Mouse (Mus musculus): ENCODE measurements around the gene Nxpe4.
"Not testable (repeated sequence)": the region's sequence is repeated elsewhere in the genome, so short reads cannot be mapped to it uniquely, and the experiment has no call there.

Nxpe4 gene

DNA sequence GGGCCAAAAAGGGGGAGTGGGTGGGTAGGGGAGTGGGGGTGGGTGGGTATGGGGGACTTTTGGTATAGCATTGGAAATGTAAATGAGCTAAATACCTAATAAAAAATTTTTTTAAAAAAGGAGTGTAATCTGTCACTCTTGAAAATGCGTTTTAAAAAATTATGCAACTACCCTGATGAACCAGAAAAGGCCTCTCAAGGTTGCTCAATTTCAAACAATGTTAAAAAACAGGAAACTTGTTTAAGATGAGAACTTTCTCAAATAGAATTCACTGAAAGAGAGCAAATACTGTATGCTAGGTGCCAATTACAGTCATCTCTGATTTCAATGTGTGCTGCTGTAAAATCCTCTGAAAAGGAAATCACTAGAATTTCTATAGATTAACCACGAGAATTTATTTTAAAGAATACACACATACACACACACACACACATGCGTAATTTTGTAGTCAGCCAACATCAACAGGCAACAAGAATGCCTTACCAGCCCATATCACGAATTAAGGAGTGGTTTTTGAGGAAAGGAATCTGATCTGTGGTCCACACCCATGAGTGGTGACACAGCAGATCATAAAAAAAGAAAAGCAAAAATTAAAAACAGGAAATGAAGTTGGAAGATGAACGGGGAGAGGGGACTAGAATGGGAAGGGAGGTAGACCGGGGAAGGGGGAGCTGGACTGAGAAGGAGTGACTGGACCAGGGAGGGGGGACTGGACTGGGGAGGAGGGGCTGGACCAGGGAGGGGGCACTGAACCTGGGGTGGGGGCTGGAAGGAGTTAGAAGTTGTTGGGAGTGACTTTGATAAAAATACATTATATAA is 248.6 kb downstream of the Nxpe4 start:
- in situ Hi-C loops (cut with MboI), result no loop called here

GRCm38 (mm10) chr9:48413591-48413990 is 251.8 kb downstream of the Nxpe4 start:
- in situ Hi-C loops (cut with MboI), result no loop called here

DNA sequence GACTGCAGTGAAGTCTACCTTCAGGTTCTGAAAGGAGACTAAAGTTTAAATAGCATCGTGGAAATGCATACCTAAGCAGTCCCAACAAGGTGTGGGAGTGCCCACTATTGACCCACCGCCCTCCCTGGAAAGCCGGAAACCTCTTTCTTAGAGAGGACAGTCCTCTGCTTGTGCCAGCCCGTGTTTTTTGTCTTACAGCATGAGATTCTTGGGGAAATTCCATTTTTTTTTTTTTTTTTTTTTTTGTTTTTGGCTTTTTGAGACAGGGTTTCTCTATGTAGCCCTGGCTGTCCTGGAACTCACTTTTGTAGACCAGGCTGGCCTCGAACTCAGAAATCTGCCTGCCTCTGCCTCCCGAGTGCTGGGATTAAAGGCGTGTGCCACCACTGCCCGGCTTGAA is 255.5 kb downstream of the Nxpe4 start:
- in situ Hi-C loops (cut with MboI), result not testable (repeated sequence)

GRCm38 (mm10) chr9:48417994-48418393 is 256.2 kb downstream of the Nxpe4 start:
- in situ Hi-C loops (cut with MboI), result no loop called here

GRCm38 (mm10) chr9:48418397-48418796 is 256.6 kb downstream of the Nxpe4 start:
- in situ Hi-C loops (cut with MboI), result no loop called here

DNA sequence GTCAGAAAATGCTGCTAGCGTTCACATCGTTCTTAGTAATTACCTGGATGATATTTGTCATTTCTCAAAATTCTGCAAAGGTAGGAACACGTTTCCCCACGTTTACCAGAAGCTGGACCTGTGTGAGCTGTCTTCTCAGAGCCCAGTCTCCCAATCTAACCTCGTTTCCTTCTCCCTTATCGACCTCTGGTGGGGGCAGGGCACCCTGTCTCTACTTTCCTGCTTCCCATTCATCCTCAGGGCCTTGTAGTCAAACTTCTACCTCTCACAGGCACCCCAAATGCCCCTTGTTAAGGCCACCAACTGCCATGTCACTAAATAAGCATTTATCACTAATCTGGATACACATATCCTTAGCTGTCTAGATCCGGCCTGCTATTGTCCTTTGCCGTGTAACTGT is 257.0 kb downstream of the Nxpe4 start:
- in situ Hi-C loops (cut with MboI), result no loop called here

- in situ Hi-C loops (cut with MboI), result no loop called here
Observed at GRCm38 (mm10) chr9:48420437-48420836, 258.6 kb downstream of the Nxpe4 start.

- in situ Hi-C loops (cut with MboI), result no loop called here
Observed at GRCm38 (mm10) chr9:48421029-48421428, 259.2 kb downstream of the Nxpe4 start.

- in situ Hi-C loops (cut with MboI), result no loop called here
Observed at GRCm38 (mm10) chr9:48421561-48421960, 259.7 kb downstream of the Nxpe4 start.

DNA sequence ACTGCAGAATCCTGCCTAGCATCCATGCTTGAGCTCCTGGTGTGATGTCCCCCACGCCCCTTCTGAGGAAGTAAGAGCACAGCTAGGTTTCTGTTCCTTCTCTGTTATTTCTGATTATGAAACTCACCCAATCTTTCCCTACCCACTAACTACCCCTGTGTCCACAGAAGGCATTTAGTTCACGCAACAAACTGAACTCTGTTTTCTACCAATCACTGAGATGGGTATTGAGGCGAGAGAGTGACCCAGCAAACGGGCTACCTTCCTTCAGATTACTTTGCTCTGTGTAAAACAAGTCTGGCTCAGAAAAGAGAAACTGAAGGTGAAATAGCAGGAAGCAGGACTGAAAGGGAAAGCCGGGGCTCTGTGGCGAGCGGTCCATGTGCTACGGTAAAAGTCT is 260.6 kb downstream of the Nxpe4 start:
- in situ Hi-C loops (cut with MboI), result no loop called here

DNA sequence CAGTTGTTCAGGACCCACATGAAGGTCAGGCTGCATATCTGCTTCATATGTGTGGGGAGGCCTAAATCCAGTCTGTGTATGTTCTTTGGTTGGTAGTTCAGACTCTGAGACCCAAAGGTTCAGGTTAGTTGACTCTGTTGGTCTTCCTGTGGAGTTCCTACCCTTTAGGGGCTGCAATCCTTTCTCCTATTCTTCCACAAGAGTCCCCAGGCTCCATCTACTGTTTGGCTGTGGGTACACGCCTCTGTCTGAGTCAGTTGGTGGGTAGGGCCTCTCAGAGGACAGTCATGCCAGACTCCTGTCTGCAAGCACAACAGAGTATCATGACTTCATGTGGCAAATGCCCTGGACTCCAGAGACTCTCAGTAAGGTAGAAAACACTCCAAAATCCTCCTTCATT is 261.4 kb downstream of the Nxpe4 start:
- in situ Hi-C loops (cut with MboI), result no loop called here

- in situ Hi-C loops (cut with MboI), result no loop called here
Observed at GRCm38 (mm10) chr9:48427176-48427575, 265.4 kb downstream of the Nxpe4 start.

- in situ Hi-C loops (cut with MboI), result no loop called here
Observed at GRCm38 (mm10) chr9:48432449-48432848, 270.6 kb downstream of the Nxpe4 start.

- in situ Hi-C loops (cut with MboI), result no loop called here
Observed at GRCm38 (mm10) chr9:48443873-48444272, 282.1 kb downstream of the Nxpe4 start.

GRCm38 (mm10) chr9:48444821-48445220 is 283.0 kb downstream of the Nxpe4 start:
- in situ Hi-C loops (cut with MboI), result no loop called here

DNA sequence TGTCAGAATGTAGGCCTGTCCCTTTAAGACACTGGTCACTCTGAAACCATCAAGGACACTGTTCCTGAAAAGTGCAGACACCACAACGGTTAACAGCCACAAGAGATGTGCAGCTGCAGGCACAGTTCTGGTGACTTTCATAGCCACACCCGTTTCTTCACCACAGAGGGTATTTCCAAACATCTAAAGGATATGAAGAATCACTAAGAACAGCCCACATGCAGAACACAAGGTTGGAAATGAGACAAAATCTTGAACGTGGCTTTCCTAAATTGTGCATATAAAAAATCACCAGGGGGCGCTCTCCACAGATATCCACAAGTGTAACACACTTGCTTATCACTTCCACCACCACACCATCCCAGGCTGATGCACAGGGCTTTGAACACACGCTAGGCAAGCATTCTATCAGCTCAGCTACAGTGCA is 286.0 kb downstream of the Nxpe4 start:
- in situ Hi-C loops (cut with MboI), result no loop called here

Measured in mature B cell (primary cell).